Mouse (Mus musculus) adrenal gland, postnatal 4 days (tissue): ENCODE results near the gene Gcc2. TPM values are rescaled to one million over a fixed set of nuclear protein-coding genes. Genes with fewer than 3 reads are reported as not detected.
"Not testable (repeated sequence)": the region's sequence is repeated elsewhere in the genome, so short reads cannot be mapped to it uniquely, and the experiment has no call there.

Source experiments
- DNase-seq, 2 experiments: peaks; one replicate each; pipeline ENCODE4 v3.0.0; 2021 to 2022; ENCODE audit warnings: low spot score in 2 of 2, mixed read lengths in 2 of 2
- total RNA-seq, 2 experiments: library from RNA; stranded (reverse); gene quantifications; 2 replicates each; pipeline ENCODE4 v1.2.3; 2021

Gene Gcc2
- total RNA-seq, 2 experiments from 2014 or later = 51.6 to 56.6 TPM

GRCm38 (mm10) chr10:58322361-58323027 lies 67.2 kb downstream of the Gcc2 start:
- DNase-seq = no peak

- peak; percentile 93 to 97 for DNase-seq
Observed at GRCm38 (mm10) chr10:58323028-58323991, 68.0 kb downstream of the Gcc2 start, which contains the start of gene Lims1. Gene Lims1, plus strand, starts transcription at chr10:58323466.

- DNase-seq = no peak
Observed at GRCm38 (mm10) chr10:58326271-58326670, 71.0 kb downstream of the Gcc2 start.

- not testable (repeated sequence) for DNase-seq
Observed at GRCm38 (mm10) chr10:58327836-58328235, 72.5 kb downstream of the Gcc2 start.

- DNase-seq = no peak
Observed at GRCm38 (mm10) chr10:58328517-58329108, 73.3 kb downstream of the Gcc2 start.

GRCm38 (mm10) chr10:58330635-58331034 lies 75.3 kb downstream of the Gcc2 start:
- no peak for DNase-seq

GRCm38 (mm10) chr10:58331741-58332140 lies 76.4 kb downstream of the Gcc2 start:
- DNase-seq = no peak

GRCm38 (mm10) chr10:58333414-58333813 lies 78.1 kb downstream of the Gcc2 start:
- no peak for DNase-seq

- no peak for DNase-seq
Observed at GRCm38 (mm10) chr10:58336156-58336555, 80.9 kb downstream of the Gcc2 start.

- DNase-seq = not testable (repeated sequence)
Observed at GRCm38 (mm10) chr10:58337091-58337490, 81.8 kb downstream of the Gcc2 start.

- DNase-seq = no peak
Observed at GRCm38 (mm10) chr10:58338590-58338989, 83.3 kb downstream of the Gcc2 start.

GRCm38 (mm10) chr10:58341685-58342084 lies 86.4 kb downstream of the Gcc2 start:
- DNase-seq = no peak

GRCm38 (mm10) chr10:58342199-58342598 lies 86.9 kb downstream of the Gcc2 start:
- DNase-seq = no peak

- no peak for DNase-seq
Observed at GRCm38 (mm10) chr10:58343552-58343951, 88.3 kb downstream of the Gcc2 start.

- DNase-seq = no peak
Observed at GRCm38 (mm10) chr10:58350600-58350999, 95.3 kb downstream of the Gcc2 start.

GRCm38 (mm10) chr10:58351670-58352069 lies 96.4 kb downstream of the Gcc2 start:
- DNase-seq = no peak

GRCm38 (mm10) chr10:58352364-58352763 lies 97.1 kb downstream of the Gcc2 start:
- DNase-seq = no peak

- DNase-seq = no peak
Observed at GRCm38 (mm10) chr10:58354561-58354960, 99.3 kb downstream of the Gcc2 start.
